Mouse (Mus musculus) olfactory bulb, adult 2 months (tissue): ENCODE measurements around the gene Olfr91. TPM values are rescaled to one million over a fixed set of nuclear protein-coding genes. Genes with fewer than 3 reads are reported as not detected.

Experiments used
- H3K27ac ChIP-seq: fragments of 200-500 bp; 2 replicates; pipeline ENCODE4 v1.5.1; 2012; ENCODE audit warnings: low read depth, low read length; ENCODE audit not compliant: insufficient read depth
- H3K4me1 ChIP-seq: fragments of 200-500 bp; 2 replicates; pipeline ENCODE4 v1.6.1; 2012; ENCODE audit warnings: low read length; ENCODE audit not compliant: control insufficient read depth, insufficient read depth
- H3K4me3 ChIP-seq: fragments of 200-500 bp; 2 replicates; pipeline ENCODE4 v1.5.1; 2012; ENCODE audit warnings: mild to moderate bottlenecking, low read depth, low read length, moderate library complexity; ENCODE audit not compliant: insufficient read depth
- CTCF ChIP-seq: fragments of 200-500 bp; IDR thresholded peaks from 2 replicates; pipeline ENCODE4 v1.5.1; 2012; ENCODE audit warnings: low read depth, mild to moderate bottlenecking, low read length, moderate library complexity; ENCODE audit not compliant: insufficient read depth
- POLR2A ChIP-seq: fragments of 200-500 bp; IDR thresholded peaks from 2 replicates; pipeline ENCODE4 v1.6.1; 2012; ENCODE audit warnings: mild to moderate bottlenecking, low read depth, low read length, moderate library complexity; ENCODE audit not compliant: insufficient read depth
- WGBS: fragments of 180-500 bp; shearing (Covaris S2); methylation state at CpG from one replicate; pipeline ENCODE4 v1.1.7; 2018; 5-methylcytosine and 5-hydroxymethylcytosine counted together
- polyA plus RNA-seq: library from polyadenylated mRNA; stranded (reverse); fragments of >200 nt; gene quantifications from 2 replicates; pipeline ENCODE4 v1.2.4, GENCODE M21; 2012; ENCODE audit warnings: low replicate concordance; ENCODE audit not compliant: missing spikeins, insufficient read depth, insufficient read length

The Olfr91 gene
- polyA plus RNA-seq, 1 experiment = not detected

GRCm38 (mm10) chr17:37080119-37080518 is 18.0 kb downstream of the Olfr91 start:
- H3K27ac ChIP-seq = no peak overlapping the region
- no peak overlapping the region for H3K4me3 ChIP-seq
- no peak for TF ChIP-seq POLR2A
- no peak for TF ChIP-seq CTCF
- H3K4me1 ChIP-seq = peaks cover 5% of the 10 kb centered on the region
- 34% methylated on average over 5 of the region's 5 CpGs for WGBS

DNA sequence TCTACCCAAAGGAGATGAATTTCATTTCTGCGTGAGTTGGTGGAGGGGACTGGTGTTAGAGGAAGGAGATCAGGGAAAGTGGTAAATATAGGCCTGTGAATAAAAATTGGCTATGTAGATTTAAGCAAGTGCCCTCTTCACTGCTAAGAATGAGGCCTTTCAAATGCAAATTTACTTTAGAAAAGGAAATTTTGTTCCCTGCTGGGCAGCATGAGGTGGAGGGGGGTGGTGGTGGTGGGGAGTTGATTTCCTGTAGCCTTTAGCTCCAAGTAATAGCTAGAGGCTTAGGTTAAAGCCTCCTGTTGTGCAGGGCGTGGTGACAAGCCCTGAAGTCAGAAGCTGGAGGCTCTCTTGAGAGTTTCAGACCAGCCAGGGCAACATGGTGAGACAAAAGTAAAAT is 19.1 kb downstream of the Olfr91 start:
- Histone ChIP-seq H3K27ac (no peak overlapping the region), H3K4me1 (peaks cover 9% of the 10 kb centered on the region), H3K4me3 (no peak overlapping the region)
- WGBS = 15% methylated on average over 2 of the region's 2 CpGs
- TF ChIP-seq CTCF (no peak), POLR2A (no peak)

DNA sequence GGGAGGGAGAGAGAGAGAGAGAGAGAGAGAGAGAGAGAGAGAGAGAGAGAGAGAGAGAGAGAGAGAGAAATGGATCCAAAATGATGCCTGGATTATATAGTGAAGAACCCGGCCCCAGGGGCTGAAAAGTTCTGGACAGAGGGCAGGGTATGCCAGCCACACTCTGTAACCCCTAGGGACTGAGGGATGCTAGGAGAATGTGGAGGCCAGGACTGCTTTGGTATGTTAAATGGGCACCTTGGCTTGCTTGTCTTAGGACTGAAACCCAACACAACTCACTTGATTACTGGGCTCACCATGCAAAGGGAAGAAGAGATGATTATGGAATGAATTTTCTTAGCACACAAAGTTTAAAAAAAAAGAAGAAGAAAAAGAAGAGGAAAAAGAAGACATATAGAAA is 19.9 kb downstream of the Olfr91 start:
- H3K4me1 ChIP-seq = peaks cover 12% of the 10 kb centered on the region
- TF ChIP-seq CTCF = no peak
- no peak for TF ChIP-seq POLR2A
- no peak overlapping the region for H3K27ac ChIP-seq
- no peak overlapping the region for H3K4me3 ChIP-seq
- 38% methylated on average over 1 of the region's 1 CpGs for WGBS

DNA sequence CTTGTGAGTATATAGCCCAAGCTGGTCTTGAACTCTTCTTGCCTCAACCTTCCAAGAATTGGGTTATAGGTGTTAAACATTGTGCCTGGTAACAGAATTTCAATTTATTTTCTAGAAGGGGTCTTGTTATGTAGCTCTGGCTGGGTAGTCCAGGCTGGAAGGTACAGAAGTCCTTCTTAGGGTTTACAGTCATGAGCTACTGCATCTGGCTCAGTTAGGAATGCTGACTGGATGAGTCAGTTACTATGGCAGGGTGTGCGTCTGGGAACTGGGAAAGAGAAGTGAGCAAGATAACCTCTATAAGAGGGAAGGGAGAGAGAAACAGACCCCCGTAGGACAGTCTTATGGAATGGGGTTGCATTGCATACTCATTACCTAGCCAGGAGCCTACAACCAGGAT is 22.3 kb downstream of the Olfr91 start:
- Histone ChIP-seq H3K27ac (no peak overlapping the region), H3K4me3 (no peak overlapping the region), H3K4me1 (peaks cover 23% of the 10 kb centered on the region)
- WGBS = 64% methylated on average over 2 of the region's 2 CpGs
- TF ChIP-seq POLR2A = no peak
- TF ChIP-seq CTCF = no peak

DNA sequence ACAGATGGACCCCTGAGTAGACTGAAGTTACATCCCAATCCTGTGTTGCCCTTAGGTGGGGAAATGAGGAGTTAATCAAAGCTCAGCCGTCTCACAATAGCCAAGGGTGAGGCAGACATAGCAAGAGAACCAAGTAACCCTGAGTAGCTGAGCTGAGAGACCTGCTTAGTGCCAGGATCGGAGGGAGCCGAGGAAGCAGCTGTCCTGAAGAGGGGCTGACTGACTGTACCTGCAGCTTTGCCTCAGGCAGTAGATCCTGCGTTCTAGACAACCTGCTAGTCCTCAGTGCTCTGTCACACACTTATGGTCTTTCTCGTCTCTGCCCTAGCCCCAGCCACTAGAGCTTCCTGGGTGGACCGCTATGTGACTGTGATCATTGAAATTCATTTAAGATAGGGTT is 22.9 kb downstream of the Olfr91 start:
- Histone ChIP-seq H3K4me3 (no peak overlapping the region), H3K27ac (no peak overlapping the region), H3K4me1 (peaks cover 25% of the 10 kb centered on the region)
- TF ChIP-seq POLR2A = no peak
- TF ChIP-seq CTCF = no peak
- 81% methylated on average over 6 of the region's 6 CpGs for WGBS

DNA sequence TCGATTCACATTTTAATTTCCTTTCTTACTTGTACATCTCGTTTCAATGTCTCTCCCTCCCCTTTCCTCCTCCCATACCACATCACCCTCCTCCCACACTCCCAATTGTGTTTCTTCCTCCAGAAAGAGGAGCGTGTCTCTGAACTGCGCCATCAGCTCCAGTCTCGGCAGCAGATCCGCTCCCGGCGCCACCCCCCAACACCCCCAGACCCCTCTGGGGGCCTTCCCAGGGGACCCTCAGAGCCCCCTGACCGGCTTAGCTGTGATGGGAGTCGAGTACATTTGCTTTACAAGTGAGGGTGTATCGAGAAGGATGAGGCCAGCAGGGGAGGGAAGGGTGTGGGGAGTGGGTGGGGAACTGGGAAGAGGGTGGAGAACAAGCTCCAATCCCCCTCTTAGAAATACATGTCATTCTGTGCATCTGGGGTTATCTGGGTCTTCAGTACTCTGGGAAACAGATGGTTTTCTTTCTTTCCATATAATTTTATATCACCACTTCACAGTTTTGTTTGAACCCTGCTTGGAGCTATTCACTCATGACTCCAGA is 25.3 kb downstream of the Olfr91 start:
- WGBS = 12% methylated on average over 11 of the region's 11 CpGs
- Histone ChIP-seq H3K4me1 (peaks cover 37% of the 10 kb centered on the region), H3K4me3 (no peak overlapping the region), H3K27ac (peak overlapping the region; percentile 89)
- TF ChIP-seq CTCF (no peak), POLR2A (no peak)

GRCm38 (mm10) chr17:37072080-37072729 is 25.9 kb downstream of the Olfr91 start:
- Histone ChIP-seq H3K27ac (peak overlapping the region; percentile 89), H3K4me3 (no peak overlapping the region), H3K4me1 (peaks cover 43% of the 10 kb centered on the region)
- 36% methylated on average over 12 of the region's 12 CpGs for WGBS
- TF ChIP-seq CTCF (no peak), POLR2A (no peak)

DNA sequence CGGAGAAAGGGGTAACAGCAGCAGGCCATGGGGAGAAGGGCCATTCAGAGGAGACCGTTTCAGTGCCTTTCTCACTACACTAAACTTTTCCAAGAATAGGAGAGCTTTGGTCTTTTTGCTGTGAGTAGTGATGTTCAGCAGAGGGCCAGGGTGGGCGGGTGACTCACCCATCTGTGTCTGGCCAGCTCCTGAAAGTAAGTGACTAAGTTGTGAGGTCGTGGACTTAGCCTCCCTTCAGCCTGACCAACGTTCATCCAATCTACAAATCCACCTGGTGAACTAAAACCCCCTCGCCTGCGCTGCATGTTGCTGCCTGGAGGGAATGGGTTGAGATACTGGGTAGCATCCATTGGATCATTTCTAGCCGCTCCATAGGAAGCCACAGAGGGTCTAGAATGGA is 28.0 kb downstream of the Olfr91 start:
- H3K27ac ChIP-seq = 0 out of 2 replicates have a peak overlapping the region, but pooled peaks have one; percentile 25
- peaks cover 44% of the 10 kb centered on the region for H3K4me1 ChIP-seq
- H3K4me3 ChIP-seq = no peak overlapping the region
- WGBS = 53% methylated on average over 8 of the region's 8 CpGs
- TF ChIP-seq CTCF (no peak), POLR2A (no peak)

GRCm38 (mm10) chr17:37067861-37068260 is 30.2 kb downstream of the Olfr91 start:
- Histone ChIP-seq H3K4me3 (no peak overlapping the region), H3K27ac (peak overlapping the region; percentile 17; the same call in 1 of the 2 replicates), H3K4me1 (peaks cover 40% of the 10 kb centered on the region)
- WGBS = 24% methylated on average over 1 of the region's 1 CpGs
- no peak for TF ChIP-seq POLR2A
- TF ChIP-seq CTCF = no peak

- TF ChIP-seq CTCF (no peak), POLR2A (no peak)
- Histone ChIP-seq H3K4me1 (peaks cover 38% of the 10 kb centered on the region), H3K27ac (no peak overlapping the region), H3K4me3 (no peak overlapping the region)
- WGBS = 97% methylated on average over 2 of the region's 2 CpGs
Observed at GRCm38 (mm10) chr17:37065993-37066392, 32.1 kb downstream of the Olfr91 start.
